Mouse (Mus musculus): ENCODE measurements around the gene Zc3h4.

The Zc3h4 gene

GRCm38 (mm10) chr7:16426129-16426729, 25.5 kb downstream of the Zc3h4 start:
- peak; percentile 67 to 75 for DNase-seq (ENCODE audit: low spot score in 2 of 2)

- no peak for DNase-seq (ENCODE audit: low spot score in 2 of 2)
These were observed 32.8 kb downstream of the Zc3h4 start for GRCm38 (mm10) chr7:16433352-16433971.

GRCm38 (mm10) chr7:16435088-16435487, 34.4 kb downstream of the Zc3h4 start:
- DNase-seq (ENCODE audit: low spot score in 2 of 2): no peak

- DNase-seq (ENCODE audit: low spot score in 2 of 2): no peak
These were observed 40.5 kb downstream of the Zc3h4 start for GRCm38 (mm10) chr7:16441241-16441640.

- no peak for DNase-seq (ENCODE audit: low spot score in 2 of 2)
These were observed 50.9 kb downstream of the Zc3h4 start for GRCm38 (mm10) chr7:16451656-16452055.

- DNase-seq (ENCODE audit: low spot score in 2 of 2): peak; percentile 88 to 91
These were observed 51.9 kb downstream of the Zc3h4 start, which contains the start of gene Tmem160 for GRCm38 (mm10) chr7:16452587-16453073. Gene Tmem160 (plus strand): TSS chr7:16452779.

GRCm38 (mm10) chr7:16453118-16453711, 52.5 kb downstream of the Zc3h4 start:
- peak; percentile 65 to 75 for DNase-seq (ENCODE audit: low spot score in 2 of 2)

GRCm38 (mm10) chr7:16455016-16455415, 54.3 kb downstream of the Zc3h4 start:
- DNase-seq (ENCODE audit: low spot score in 2 of 2): no peak

- no peak for DNase-seq (ENCODE audit: low spot score in 2 of 2)
These were observed 55.6 kb downstream of the Zc3h4 start for GRCm38 (mm10) chr7:16456289-16456688.

GRCm38 (mm10) chr7:16460566-16460965, 59.9 kb downstream of the Zc3h4 start:
- DNase-seq (ENCODE audit: low spot score in 2 of 2): no peak

GRCm38 (mm10) chr7:16461151-16461550, 60.4 kb downstream of the Zc3h4 start:
- no peak for DNase-seq (ENCODE audit: low spot score in 2 of 2)

GRCm38 (mm10) chr7:16461705-16462104, 61.0 kb downstream of the Zc3h4 start:
- DNase-seq (ENCODE audit: low spot score in 2 of 2): no peak

- peak; percentile 84 to 85 for DNase-seq (ENCODE audit: low spot score in 2 of 2)
These were observed 62.5 kb downstream of the Zc3h4 start for GRCm38 (mm10) chr7:16463214-16463613.

- DNase-seq (ENCODE audit: low spot score in 2 of 2): peak; percentile 76 to 83
These were observed 64.5 kb downstream of the Zc3h4 start for GRCm38 (mm10) chr7:16465160-16465559.

GRCm38 (mm10) chr7:16465568-16465967, 64.9 kb downstream of the Zc3h4 start:
- DNase-seq (ENCODE audit: low spot score in 2 of 2): no peak

GRCm38 (mm10) chr7:16466565-16466964, 65.9 kb downstream of the Zc3h4 start:
- DNase-seq (ENCODE audit: low spot score in 2 of 2): no peak

GRCm38 (mm10) chr7:16468115-16468514, 67.4 kb downstream of the Zc3h4 start:
- DNase-seq (ENCODE audit: low spot score in 2 of 2): no peak

- DNase-seq (ENCODE audit: low spot score in 2 of 2): no peak
These were observed 70.8 kb downstream of the Zc3h4 start for GRCm38 (mm10) chr7:16471549-16471948.

- no peak for DNase-seq (ENCODE audit: low spot score in 2 of 2)
These were observed 71.5 kb downstream of the Zc3h4 start for GRCm38 (mm10) chr7:16472116-16472709.

GRCm38 (mm10) chr7:16473847-16474246, 73.1 kb downstream of the Zc3h4 start:
- no peak for DNase-seq (ENCODE audit: low spot score in 2 of 2)

- no peak for DNase-seq (ENCODE audit: low spot score in 2 of 2)
These were observed 73.7 kb downstream of the Zc3h4 start for GRCm38 (mm10) chr7:16474445-16474844.

- no peak for DNase-seq (ENCODE audit: low spot score in 2 of 2)
These were observed 74.6 kb downstream of the Zc3h4 start for GRCm38 (mm10) chr7:16475321-16475720.
